Mouse (Mus musculus) liver, adult (tissue): ENCODE results near the gene Islr2.

Experiments
- GATA4 ChIP-seq: IDR thresholded peaks from 2 replicates; pipeline ENCODE4 v1.6.1; 2014; ENCODE audit warnings: mild to moderate bottlenecking, low read length; ENCODE audit not compliant: insufficient replicate concordance

The Islr2 gene

DNA sequence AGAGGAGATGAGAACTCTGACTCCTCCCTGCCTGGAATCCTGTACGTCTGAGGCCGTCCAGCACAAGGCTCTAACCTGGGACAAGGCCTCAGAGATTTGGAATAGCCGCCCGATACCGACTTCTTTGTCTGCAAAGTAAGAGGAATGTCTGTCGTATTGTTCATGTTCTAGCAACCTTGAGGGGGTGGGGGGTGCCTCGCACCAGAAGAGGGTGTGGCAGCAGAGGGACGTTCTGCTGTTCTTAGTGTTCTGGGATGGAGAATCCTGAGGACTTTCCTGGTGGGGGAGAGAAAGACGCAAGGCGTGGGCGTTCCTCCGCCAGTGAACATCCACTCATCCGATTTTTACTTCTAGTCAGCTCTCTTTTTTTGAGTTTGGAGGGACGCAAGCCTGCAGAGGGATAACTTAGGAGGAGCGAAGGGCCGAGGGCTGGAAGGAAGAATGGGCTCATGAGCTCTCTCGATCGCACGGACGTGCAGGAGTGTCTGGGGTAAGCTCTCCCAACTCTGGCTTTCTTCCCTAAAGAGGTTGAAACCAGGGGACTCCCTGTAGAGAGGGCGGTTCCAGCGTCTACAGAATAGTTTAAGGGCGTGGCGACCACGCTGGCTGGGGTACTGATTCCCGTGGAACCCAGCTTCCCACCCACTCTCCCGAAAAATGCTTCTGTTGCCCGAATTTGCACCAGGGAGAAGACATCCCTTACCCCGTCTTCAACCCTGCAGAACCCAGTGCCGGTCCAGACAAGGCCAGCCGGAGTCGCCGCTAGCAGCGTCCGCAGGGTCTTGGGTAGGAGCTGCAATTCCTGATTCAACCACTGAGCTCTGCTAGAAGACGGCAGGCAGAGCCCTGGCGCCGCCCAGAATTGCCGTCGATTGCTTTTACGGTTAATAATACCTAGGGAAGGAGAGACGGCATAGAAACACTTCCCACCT, at the start of gene Islr2, which contains the start of gene Islr:
Islr2 (minus strand) TSS at position 804 of the 932 bp plus-strand sequence.
Islr (minus strand) TSS at position 791 of the 932 bp plus-strand sequence.
- TF ChIP-seq GATA4, result no peak

DNA sequence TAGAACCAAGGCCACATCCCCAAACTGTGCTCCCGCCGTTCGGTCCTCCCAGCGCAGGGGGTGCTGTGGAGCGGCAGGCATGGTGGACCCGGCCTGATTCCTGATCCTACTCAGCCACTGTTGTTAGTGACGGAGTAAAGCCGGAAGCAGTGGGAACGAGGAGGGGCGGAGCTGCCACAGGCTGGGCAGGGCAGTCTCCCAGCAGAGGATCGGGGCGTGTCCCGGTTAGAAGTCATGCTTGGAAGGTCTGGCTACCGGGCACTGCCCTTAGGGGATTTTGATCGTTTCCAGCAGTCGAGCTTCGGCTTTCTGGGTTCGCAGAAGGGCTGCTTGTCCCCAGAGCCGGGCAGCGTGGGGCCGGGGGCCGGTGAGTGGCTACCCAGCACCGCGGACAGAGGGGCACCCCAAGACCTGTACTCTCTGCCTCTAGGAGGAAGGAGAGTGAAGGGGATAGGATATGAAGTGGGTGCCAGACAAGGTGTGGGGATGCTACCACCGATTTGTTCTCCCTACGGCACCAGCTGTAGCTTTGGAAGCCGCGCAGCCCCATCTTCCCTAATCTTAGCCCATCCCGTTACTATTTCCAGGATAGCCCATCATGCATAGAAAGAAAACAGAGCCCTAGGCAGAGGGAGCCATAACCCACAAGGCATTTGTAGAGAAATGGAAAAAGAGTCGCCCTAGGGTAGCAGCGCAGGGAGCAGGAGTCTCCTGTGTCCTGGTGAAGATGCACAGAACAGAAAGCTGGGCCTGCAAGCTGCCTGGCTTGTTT, 49.1 kb upstream of the Islr2 start, which contains the start of gene Stoml1:
Stoml1 (plus strand) TSS at position 132 of the 772 bp plus-strand sequence.
- peak; percentile 60; the same call in 1 of the 2 replicates for TF ChIP-seq GATA4

DNA sequence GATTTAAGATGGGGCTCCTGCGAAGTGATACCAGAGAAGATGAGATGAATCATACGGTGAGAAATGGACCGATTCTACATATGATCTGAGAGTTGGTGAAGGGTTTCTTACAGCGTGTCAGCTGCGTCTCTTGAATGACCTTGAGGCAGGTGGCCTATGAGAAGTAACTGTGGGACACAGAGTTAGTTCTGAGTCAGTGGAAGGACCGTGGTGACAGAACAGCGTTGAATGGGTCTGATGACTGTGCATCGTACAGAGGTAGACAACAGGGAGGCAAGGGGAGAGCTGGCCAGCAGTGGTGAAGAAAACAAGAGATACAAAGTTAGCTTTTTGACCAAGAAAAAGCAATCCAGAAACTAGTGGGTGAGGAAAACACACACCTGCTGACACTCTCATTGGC, 46.2 kb upstream of the Islr2 start:
- no peak for TF ChIP-seq GATA4

DNA sequence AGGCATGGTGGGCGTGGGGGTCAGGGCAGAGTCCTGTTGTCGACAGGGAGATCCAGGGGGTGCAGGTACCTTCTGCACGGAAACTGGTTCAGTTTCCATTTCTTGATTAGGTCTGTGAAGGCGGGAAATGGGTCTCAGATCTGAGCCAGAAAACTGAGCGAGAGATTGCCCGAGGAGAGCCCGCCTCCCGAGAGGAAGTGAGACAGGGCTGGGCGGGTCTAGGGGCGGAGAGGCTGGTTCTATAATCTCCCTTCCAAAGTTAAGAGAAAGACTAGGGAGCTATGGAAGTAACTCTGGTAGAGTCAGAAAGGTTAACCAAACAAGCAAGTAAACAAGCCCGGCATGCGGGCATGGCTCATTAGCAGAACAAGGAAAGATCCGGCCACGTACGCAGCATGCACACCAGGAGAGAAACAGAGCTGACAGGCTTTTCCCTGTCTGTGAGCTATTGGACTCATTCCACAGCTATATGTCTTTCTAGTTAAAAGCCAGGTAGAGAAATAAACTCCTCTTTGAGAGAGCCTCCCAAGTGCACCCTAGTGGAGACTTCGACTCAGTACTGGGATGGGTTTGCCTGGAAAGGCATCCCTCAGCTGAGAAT, 45.6 kb upstream of the Islr2 start, which contains the start of gene Pml:
Pml (minus strand) TSS at position 195 of the 601 bp plus-strand sequence.
- peak; percentile 70; the same call in 1 of the 2 replicates for TF ChIP-seq GATA4

DNA sequence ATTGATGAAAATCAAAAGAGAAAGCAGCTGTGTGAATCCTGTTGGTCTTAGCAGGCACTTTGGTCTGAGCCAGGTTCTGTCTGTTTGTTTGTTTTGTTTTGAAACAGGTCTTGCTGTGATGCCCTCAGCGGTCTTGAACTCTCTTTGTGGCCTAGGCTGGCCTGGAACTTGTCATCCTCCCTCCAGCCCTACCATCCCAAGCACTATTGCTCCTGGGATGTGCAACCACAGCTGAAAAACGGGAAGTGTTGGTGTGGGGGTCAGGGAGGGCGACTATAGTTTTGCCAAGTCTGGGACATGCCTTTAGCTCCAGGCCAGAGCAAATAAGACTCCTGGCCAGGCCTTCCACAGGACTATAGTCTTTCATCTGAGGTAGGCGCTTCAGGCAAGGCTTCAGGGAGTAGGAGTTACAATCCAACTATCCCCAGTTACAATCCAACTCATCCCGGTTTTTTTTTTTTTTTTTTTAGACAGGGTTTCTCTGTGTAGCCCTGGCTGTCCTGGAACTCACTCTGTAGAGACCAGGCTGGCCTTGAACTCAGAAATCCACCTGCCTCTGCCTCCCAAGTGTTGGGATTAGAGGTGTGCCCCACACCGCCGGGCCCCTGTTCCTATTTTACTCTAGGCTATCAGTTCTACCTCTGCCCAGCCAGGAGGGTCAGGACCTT, 44.8 kb upstream of the Islr2 start:
- no peak for TF ChIP-seq GATA4

DNA sequence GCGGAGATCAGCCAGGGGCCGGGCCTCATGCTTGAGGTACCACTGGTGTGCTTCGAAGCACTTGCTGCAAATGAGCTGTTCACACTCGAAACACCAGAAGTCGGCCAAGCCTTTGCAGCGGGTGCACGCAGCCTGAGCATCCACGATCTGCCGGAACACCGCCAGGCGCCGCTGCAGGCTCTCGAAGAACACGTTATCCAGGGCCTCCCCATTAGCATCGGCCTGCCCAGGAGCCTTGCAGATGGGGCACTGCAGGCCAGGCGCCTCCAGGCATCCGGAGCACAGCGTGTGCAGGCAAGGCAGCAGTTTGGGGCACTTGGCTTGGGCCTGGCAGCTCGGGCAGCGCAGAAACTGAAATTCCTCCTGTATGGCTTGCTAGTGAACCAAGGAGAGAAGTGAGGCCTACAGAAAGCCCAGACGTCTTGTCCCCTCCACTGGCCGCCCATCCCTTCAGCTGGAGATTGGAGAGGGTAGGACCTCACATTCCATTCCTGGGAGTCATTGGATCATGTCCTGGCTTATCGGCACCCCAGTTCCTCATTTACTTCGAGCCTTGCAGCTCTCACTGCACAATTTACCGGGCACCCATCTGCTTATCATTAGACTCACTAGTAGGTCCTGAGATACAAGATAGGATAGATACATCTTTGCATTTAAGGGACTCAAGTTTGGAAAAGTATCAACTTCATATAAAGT, 43.1 kb upstream of the Islr2 start:
- TF ChIP-seq GATA4, result peak; percentile 72; the same call in 1 of the 2 replicates

DNA sequence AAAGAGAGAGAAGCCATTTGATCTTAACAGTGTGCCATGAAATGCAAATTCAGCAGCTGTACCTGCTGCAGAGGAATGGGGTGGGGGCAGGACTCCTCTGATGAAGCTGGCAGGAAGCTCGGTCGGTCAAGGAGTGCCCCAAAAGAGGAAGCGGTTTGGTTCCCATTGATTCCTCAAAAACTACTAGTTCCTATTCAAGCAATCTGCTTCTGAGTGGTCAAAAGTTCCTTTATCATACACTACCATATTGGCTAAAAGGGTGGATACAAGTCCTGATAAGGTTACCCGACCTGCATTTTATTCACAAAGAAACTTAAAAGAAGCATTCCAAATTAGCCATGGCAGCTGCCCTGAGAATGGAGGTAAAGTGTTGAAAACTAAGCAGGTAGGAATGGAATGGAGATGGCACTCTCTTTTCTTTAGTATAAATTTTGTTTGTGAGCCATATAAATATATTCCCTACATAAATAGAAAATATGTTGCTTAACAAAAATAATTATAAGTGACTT, 42.0 kb upstream of the Islr2 start:
- no peak for TF ChIP-seq GATA4

DNA sequence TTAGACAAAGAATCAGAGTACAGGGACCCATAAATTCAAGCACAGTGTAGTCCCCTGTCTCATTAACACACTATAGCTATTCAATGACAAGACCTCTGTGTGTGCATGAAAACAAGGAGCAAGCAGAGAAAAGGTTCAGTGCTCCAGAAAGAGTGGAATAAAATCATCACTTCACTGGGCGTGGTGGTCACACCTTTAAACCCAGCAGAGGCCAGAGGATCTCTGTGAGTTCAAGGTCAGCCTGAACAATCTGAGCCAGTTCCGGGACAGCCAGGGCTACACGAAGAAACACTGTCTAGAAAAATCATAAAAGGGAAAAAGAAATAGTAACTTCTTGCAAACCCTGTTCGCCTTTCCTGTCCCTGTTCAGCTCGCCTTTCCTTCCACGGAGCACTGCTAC, 39.6 kb upstream of the Islr2 start:
- no peak for TF ChIP-seq GATA4

DNA sequence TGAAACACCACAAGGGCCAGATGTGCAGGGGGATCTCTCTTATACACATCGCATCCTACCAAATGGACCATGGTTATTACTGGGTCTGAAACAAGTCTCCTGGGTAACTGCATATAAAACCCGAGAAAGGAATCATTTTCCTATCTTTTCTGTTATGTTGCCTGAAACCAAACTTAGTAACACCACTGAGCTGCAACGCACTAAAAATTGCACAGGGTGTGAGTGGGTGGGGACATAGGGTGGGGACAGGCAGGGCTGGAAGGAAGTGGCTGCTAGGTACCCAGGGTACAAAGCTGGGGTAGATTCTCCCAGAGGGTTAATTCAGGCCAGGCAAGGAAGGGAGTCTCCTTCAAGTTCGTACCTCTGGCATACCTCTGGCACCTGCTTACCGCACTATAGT, 38.6 kb upstream of the Islr2 start:
- no peak for TF ChIP-seq GATA4

DNA sequence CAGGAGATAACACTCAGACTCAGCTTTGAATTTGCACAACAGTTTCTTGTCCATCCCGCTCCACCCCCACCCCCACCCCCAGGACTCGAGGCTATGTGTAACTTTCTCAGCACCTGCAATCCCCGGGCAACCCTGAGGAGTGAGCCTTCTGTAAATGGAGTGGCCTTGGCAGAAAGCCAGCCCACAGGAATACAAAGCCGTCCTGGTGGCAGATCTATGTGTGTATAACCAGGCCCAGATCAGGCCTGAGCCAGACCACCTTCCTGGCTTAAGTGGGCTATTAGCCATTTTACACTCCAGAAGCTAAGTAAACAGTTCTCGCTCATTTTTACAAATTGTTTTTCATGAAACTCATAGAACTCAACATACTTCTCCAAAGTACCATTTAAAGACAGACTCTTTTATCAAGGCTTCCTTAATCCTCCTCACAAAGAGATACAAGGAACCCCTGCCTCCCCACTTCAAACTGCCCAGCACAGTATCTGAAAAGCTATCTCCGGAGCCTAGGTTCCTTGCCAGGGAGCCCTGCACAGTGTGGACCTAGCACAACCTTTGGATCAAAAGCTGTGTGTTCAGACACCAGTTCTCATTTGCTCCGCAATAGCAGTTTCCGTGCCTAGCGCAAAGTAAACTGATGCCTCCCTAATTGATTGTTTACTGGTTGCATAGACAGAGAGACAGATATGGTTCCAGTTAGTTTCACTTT, 37.8 kb upstream of the Islr2 start:
- no peak for TF ChIP-seq GATA4

DNA sequence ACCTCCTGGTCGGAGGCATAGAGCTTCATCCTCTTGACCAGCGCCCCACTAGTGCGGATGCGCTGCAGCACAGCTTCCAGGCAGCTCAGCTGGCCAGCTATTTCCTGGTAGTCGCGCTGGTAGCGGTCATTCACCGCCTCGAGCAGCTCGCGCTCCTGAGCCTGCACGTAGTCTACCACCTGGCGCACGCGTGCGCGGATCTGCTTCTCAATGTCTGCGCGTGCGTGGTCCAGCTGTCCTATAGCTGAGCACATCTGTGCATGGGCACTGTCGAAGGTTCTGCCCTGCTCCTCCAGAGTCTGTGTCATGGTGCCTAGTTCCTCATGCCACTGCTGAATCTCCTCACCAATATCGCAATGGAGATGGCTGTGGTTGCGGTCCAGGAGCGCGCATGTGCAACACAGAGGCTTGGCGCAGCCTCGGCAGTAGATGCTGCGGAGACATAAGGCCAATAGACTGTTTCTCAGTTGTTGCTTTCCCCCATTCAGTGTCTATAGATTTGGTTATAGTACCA, 30.4 kb upstream of the Islr2 start:
- no peak for TF ChIP-seq GATA4

DNA sequence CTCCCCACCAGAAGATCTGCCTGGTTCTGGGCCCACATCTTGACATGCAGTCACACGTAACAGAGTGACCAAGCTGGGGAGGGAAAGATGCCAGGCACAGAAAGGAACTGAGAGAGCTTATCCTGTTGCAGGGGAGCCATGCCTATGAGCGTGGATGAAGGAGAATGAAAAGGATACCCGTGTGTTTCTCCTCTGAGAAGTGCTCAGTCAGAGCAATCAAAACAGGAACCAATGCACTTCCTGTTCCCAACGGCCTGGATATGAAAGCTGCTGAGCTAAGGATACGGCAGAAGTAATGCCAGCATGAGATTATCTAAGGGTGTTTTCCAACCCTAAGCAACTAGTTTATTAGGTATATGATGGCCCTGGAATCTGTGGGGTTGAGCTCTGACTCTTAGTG, 28.3 kb upstream of the Islr2 start:
- TF ChIP-seq GATA4, result peak; percentile 82; the same call in 1 of the 2 replicates

DNA sequence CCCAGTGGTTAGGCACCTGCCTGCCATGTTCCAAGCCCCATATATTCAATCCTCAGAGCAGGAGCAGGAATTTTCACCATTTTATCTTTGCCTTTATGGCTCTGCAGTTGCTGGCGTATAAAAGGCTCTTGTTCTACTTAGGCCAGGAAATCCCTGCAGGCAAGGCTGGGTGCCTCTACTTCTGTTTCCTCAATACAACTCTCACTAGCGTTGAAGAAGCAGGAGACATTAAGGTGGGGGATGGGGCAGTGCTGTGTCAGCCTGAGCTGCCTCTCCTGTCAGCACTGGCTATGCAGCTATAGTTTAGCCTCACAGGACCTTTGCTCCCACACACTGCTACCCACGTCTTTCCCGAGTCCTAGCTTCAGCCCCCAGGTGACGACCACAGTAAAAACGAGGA, 27.6 kb upstream of the Islr2 start:
- no peak for TF ChIP-seq GATA4
